Mouse (Mus musculus): Measurements from ENCODE around the gene Dlg1.
"Not testable (repeated sequence)": the region's sequence is repeated elsewhere in the genome, so short reads cannot be mapped to it uniquely, and the experiment has no call there.

Gene Dlg1

DNA sequence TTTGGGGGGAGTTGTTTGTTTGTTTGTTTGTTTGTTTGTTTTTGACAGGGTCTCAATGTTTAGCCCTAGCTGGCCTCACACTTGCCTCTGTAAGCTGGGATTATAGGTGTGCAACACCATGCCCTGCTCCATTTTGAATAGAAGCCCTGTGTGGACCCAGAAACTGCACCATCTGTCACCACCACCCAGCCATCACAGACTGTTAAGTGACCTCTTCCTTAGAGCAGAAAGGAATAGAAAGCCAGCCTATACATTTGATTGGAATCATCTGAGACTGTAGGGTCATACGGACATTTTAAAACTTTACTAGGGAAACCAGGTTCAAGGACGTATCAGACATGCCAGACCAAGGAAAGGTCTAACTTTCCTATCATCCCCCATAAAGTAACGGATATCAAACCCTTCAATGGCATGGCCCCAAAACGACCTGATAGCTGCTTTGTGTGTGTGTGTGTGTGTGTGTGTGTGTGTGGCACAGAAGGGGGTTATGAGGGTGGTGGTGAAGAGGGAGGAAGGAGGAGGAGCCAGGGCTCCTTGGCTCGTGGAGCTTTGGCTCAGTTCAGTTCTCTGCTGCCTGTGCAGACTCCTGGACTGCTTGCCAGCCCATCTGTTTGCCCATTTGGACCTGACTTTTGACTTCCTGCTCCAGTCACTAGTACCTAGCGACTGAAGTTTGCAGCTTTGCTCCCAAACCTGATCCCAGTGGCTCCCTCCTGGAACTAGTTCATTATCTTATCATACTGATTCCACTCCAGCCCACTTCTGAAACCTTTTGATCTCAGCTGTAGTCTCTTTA lies 4.5 kb upstream of the Dlg1 start:
- DNase-seq = no peak

DNA sequence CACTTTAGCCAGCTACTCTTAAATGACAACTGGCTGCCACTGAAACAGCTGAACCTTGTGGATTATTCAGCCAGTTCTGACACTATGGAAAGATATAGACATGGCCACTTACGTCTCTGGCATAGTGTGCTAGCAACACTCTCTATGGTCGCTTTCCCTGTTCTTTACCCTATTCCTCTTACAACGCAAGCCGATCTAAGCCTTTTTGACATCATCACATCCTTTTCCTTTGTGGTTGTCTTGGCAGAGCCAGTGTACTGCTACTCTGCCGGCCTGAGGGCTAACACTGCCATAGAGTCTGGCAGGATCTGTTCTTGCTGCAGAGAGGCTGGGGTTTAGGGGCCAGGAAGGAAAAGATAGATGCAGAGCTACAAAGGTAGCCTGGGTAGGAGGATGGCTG lies 3.8 kb upstream of the Dlg1 start:
- no peak for DNase-seq

DNA sequence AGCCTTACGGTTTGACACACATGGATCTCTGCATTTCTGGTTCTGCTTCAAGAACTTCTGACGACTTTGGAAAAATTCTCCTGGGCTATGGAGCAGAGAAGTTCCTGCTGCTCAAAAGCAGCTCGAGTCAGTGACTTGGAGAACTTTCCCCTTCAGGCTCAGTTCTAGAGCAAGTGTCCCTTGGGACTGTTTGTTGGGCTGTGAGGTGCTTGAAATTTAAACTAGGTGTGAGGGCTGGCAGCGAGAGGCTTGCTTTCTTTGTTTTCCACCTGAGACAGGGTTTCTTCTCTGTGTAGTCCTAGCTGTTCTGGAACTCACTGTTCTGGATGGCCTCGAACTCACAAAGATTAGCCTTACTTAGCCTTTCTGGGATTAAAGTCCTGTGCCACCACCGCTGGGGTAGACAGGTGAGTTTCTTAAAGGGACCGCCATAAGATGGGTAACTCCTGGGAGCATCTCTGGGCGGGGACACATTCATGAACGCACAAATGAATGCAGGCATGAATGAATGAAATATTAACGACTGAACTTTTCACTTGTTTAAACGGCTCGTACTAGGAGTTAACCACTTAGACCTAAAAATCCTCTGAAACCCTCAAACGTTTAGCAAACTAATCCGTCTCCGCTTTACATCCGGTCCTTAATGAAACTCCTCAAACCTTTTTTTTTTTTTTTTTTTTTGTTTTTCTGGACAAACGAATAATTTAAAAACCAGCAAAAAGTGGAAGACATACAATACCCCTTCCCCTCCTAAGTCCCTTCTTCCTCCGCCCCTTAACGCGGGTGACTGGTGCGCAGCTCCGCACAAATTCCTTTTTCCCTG lies 476 bp upstream of the Dlg1 start:
- no peak for DNase-seq

DNA sequence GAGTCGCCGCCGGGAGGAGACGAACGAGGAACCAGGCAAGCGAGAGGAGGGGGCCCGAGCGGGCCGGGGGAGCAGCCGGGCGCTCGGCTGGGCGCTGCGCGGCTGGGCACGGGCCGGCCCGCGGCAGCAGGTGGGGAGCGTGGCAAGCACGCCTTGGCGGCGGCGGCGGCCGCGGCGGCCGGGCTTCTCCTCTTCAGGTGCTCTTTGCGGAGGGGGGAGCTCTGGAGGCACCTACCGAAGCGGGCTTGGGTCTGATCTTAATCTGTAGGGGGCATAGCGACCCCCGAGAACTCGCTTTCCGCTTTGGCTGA lies 999 bp downstream of the Dlg1 start:
- DNase-seq = no peak

DNA sequence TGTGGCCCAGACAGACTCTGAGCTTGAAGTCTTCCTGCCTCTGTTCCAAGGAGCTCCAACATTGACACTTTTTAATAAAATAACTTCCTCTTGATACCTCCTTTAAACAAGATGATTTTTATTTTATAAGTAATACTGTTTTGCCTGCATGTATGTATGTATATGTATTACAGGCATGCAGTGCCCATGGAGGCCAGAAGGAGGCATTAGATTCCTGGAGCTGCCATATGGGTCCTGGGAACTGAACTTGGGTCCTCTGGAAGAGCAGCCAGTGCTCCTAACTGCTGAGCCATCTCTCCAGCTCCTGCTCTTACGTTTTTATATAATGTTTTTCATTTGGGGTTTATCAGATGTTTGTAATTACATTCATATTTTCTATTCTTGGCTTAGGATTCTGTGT lies 9.0 kb downstream of the Dlg1 start:
- DNase-seq = no peak

DNA sequence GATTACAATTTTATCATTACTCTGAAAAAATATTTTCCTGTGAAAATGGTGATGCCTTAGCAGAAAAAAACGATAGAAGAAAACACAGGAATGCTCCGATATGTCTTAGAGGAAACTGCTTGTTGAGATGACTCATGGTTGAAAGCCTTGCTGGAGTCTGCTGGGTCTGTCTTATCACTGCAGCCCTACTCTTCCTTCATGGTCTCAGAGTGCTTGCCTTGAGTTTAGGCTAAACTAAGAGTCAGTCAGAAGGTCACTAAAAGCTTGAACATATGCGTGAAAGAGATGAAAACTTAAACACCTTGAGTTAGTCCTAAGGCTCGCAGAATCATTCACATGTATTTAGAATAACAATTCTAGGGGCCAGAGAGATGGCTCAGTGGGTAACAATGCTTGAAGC lies 14.2 kb downstream of the Dlg1 start:
- no peak for DNase-seq

DNA sequence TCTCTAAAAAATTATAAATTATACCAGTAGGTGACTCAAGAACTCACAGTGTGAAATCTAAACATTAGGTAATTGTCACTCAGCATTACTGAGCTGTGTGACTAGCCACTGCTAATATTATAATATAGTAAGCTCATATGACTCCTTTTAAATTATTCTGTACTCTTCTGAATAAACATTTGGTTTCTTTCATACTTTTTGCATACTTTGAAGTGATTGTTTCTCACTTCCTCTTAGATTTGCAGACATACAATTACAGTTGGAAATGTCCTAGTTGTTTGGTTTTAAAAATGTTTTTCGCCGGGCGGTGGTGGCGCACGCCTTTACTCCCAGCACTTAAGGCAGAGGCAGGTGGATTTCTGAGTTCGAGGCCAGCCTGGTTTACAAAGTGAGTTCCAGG lies 19.0 kb downstream of the Dlg1 start:
- no peak for DNase-seq

DNA sequence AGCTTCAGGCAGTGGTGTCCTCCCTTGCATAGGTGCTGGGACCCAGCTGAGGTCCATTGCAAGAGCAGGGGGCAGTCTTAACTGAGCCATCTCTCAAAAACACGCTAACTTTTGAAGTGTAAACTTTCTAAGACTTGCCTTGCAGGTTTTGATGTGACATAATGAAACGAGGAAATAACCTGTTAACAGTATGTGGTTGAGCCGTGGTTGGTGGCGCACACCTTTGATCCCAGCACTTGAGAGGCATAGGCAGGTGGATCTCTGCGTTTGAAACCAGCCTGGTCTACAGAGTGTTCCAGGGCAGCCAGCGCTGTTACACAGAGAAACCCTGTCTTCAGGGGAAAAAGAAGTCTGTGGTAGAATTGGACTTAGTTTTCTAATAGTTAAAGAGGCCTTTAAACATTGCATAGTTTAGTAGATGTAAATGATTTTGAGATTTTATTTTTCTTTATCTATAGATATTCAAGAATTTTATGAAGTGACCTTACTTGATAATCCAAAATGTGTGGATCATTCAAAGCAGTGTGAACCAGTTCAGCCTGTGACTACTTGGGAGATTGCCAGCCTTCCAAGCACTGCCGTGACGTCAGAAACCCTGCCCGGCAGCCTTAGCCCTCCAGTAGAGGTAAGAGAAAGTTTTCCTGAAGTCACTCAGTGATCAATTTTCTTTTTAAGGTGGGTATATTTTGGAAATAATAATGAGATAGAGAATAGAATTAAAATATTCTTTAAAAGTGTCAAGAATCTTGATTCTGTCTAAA lies 20.6 kb downstream of the Dlg1 start:
- DNase-seq = no peak

DNA sequence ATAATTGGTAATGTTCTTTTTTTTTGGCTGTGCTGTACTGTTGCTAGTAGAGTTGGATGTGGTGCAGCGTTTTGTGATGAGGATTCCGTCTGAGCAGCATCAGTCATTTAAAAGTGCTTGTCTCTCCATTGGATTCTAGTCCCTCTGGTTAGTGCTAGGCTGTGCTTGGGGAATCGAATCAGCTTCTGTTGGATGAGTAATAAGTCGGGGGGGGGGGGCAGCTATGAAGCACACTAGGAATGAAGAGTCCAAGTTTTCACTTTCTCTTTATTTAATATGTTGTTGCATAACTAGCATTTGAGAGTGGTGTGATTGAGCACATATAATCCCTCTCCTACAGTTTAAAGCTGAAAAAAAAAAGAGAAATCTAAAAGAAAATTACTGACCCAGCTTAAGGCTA lies 21.5 kb downstream of the Dlg1 start:
- DNase-seq = no peak

DNA sequence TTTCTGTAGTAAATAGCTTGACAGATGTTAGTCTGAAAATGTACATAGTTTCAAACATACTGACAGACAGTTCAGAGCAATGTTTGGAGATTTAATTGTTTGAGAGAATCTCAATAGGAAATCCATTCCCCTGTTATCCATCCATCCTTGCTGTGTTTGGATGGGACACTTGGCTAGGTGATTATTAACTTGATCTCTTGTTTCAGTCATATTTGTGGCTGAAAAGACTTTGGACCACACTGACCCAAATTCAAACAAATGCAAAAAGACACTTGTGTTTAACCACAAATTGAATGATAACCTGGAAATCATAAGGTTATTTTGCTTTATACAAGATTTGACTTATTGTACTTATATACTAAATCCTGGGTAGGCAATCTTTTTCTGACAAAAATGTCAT lies 24.5 kb downstream of the Dlg1 start:
- no peak for DNase-seq

DNA sequence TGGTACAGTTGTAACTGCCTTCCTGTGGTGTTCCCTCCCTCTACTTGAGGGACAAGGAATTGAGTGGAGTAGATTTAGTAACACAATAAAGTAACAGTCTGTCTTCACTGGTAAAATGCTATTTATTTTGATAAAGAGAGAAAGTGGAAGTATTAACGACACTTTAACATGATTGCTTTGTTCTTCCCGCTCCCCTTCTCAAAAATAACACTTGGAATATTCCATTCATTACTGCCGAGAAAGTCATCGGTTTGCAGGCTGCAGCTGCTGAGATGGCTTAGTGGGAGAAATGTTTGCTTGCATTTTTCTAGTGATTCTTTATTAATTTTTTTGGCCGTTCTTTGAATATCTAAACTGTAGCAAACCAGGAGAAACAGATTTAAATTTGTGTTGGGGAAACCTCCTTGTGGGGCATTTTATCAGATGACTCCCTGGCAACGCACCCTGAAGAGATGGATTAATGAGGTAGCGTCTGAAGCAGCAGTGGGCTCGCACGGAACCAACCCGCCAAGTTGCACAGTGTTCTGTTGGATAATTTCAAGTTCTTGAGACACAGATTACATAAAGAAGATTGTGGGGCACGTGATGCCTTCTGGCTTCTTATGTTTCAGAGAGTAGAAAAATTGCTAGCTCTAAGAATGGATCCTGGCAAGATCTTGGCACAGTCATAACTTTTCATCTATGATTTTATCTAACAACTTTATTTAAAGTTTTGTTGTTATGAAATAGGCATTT lies 32.2 kb downstream of the Dlg1 start:
- DNase-seq = no peak

DNA sequence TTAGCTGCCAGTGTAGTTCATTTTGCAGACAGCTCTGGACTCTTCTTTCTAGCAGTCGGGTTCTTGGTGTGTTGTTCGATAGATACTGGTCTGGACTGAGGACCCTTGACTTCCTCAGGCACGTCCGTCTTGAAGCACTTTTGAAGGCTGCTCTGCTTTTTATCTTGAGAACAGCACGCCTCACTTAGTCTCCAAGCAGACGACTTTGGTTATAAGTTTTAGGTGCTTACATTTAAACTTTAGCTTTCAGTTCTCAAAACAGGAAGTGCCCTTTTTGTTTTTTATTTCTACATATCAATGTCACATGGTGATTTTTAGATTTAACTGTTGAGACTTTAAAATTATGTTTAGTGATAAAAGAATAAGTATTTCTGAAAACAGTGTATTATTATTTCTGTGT lies 33.1 kb downstream of the Dlg1 start:
- DNase-seq = no peak

DNA sequence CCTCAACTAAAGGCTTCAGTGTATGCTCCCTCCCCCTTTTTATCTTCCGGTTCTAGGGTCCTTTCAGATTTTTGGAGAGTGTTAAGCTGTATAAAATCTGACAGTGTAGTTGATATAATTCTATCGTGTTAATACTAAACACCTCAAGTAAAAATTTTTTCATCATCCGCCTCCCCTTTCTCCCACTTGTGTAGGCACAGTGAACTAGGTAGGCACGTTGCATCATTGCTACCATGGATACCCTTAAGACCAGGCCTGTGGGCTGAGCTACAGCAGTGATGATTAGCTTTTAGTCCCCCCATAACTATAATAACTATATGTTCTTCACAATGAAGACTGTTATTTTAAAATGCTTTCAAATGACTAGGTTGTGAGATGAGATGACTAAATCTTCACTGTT lies 34.1 kb downstream of the Dlg1 start:
- no peak for DNase-seq

DNA sequence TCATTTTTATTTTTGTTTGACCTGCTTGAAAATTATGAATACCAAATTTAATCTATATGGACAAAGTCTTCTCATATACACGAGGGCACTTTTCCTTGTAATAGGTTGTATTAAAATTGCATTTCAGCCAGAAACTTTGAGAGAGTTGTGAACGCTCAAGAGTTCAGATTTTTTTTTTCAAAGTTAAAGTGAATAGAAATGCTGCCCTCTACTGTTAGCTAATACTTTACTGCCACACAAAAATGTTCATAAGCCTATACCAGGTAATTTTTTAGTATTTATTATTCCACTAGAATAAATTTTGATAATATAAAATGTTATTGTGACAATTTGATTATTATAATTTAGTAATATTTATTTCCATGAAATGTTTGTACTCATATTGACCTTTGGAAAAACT lies 42.0 kb downstream of the Dlg1 start:
- DNase-seq = peak; percentile 28

DNA sequence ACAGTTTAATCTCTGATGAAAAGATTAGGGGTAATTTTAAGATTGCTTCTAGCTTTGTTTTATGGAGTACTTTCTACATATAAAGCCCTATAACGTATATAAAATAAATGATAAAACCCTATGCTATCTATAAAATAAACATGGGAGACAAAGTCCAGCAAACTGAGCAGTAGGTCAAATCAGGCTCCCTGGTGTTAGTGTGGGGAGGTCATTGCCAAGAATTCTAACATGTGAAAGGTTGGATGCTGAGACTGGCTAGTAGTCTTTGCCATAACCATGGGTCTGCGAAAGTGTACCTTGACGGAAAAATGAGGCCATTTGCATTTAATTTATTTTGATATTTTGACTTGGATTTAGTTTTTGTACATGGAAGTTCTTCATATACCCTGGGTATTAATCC lies 42.7 kb downstream of the Dlg1 start:
- DNase-seq = no peak

DNA sequence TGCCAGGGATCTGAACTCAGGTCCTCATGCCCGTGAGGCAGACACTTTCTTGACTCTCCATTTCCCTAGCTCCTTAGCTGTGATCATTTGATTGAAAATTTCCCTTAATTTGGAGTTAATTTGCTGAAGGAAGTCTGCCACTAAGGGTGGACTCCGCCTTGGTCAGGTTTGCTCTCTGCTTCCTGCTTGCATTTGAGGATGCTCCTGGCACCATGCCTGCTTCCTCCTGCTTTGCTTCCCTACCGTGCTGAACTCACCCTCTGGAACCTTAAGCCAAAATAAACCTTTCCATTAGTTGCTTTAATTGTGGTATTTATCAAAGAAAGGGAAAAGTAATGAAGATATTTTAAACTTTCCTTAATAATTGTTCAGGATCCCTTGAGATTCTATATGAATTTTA lies 44.1 kb downstream of the Dlg1 start:
- DNase-seq = no peak

DNA sequence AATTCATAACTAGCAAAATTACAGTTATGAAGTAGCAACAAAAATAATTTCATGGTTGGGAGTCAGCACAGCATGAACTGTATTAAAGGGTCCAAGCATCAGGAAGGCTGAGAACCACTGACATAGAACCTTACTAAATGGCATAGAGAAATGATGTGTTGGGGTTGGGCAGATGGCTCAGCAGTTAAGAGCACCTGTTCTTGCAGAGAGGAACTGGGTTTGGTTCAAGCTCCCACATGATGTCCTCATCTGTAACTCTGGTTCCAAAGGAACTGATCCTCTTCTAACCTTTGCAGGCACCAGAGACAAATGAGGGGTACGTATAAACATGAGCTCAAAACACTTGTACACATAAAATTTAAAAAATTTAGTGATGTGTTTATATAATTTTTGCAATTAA lies 59.7 kb downstream of the Dlg1 start:
- DNase-seq = no peak

DNA sequence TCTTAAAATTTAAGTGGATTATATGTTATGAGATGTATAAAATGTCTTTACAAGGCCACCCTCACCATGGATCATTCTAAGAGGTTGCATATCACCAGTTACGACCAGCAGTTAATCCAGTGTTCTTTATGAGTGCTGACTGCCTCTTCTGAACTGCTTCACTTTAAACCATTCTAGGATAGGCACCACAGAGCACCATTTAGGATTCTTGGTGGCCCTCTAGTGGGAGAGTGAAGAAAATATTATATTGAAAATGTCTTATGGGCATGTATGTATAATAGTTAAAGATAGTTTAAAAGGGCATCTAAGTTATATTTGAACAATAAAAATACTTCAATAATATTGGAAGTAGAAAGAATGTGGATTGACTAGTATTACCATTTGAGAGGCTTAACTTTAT lies 60.9 kb downstream of the Dlg1 start:
- DNase-seq = peak; percentile 66

DNA sequence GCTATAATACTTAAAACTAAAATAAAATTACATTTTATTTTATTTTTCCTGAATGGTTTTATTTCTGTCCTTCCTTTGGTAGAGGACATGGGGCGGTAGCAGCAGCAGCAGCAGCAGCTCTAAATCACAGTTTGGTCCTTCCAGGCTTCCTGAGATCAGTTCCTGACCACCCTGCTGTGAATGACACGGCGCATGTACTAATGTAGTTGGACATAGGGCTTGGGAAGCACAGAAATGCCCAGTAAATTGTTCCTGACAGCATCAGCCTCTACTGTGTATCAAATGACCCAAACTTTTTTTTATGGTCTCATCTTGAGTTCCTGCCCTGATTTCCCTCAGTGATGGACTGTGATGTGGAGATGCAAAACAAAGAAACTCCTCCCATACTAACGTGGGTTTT lies 61.6 kb downstream of the Dlg1 start:
- peak; percentile 12 for DNase-seq

DNA sequence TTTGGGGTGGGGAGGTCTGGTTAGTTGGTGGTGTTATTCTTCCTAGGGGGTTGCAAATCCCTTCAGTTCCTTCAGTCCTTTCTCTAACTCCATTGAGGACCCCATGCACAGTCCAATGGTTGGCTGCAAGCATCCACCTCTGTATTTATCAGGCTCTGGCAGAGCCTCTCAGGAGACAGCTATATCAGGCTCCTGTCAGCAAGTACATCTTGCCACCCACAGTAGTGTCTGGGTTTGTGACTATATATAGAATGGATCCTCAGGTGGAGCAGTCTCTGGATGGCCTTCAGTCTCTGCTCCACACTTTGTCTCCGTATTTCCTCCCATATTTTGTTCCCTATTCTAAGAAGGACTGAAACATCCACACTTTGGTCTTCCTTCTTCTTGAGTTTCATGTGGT lies 67.7 kb downstream of the Dlg1 start:
- not testable (repeated sequence) for DNase-seq

DNA sequence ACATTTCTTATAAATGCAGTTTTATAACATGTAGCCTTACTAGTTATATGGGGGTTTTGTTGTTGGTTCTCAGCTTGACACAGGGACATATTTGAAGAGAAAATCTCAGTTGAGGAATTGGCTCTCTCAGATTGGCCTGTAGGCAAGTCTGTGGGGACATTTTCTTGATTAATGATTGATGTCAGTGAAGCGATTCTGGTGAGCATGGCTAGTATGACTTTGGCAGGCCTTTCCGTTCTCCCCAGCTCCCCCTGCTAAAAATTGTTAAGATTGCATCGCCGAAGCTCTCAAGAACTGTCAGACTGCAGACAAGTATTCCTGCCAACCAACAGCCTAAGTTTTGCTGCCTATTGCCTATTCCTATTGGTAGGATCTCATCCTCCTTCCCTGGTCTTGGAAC lies 73.8 kb downstream of the Dlg1 start:
- no peak for DNase-seq

DNA sequence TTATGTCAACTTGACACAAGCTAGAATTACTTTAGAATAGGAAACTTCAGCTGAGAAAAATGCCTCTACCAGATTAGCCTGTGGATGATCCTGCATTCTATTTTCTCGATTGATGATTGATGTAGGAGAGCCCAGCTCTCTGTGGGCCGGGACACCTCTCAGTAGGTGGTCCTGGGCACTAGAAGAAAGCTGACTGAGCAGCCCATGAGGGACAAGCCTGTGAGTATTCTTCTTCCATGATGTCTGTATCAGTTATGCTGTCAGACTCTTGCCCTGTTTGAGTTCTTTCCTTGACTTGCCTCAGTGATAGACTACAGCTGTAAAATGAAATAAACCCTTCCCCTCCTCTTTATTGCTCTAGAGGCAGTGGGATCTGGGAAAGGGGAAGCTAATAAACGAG lies 74.5 kb downstream of the Dlg1 start:
- DNase-seq = no peak

DNA sequence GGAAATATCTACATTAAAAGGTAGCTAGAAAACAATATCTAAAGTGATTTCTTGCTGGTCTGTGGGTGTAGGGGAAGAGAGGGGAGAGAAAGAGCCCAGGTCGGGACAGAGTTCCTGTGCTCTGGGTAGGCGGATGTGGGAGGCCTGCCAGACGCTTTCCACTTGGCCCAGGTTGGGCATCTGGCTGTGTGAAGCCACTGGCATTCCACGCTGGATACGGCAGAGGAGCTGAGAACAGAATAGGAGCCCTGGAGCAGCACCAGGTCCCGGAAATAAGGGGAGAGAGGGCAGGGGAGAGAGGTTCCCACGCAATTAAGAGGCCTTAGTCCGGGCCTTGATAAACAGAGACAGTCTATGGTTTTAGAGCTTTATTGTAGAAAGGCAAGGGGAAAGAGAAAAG lies 77.0 kb downstream of the Dlg1 start:
- DNase-seq = no peak
